Mouse (Mus musculus): Measurements from ENCODE around the gene Ciz1.

Ciz1 gene

GRCm38 (mm10) chr2:32381141-32381774, 29.1 kb downstream of the Ciz1 start:
- DNase-seq (ENCODE audit: low spot score): no peak

GRCm38 (mm10) chr2:32381775-32382223, 29.7 kb downstream of the Ciz1 start, which contains the start of gene 1110008P14Rik:
Gene 1110008P14Rik, minus strand, starts transcription at chr2:32381938.
- peak; percentile 95 for DNase-seq (ENCODE audit: low spot score)

- DNase-seq (ENCODE audit: low spot score): no peak
These were observed 30.6 kb downstream of the Ciz1 start for GRCm38 (mm10) chr2:32382689-32383088.

GRCm38 (mm10) chr2:32387706-32388490, 35.8 kb downstream of the Ciz1 start, which contains the start of gene Lcn2:
Gene Lcn2, minus strand, starts transcription at chr2:32388252.
- no peak for DNase-seq (ENCODE audit: low spot score)

- no peak for DNase-seq (ENCODE audit: low spot score)
These were observed 37.0 kb downstream of the Ciz1 start for GRCm38 (mm10) chr2:32389157-32389556.

GRCm38 (mm10) chr2:32390871-32391270, 38.7 kb downstream of the Ciz1 start:
- DNase-seq (ENCODE audit: low spot score): no peak

GRCm38 (mm10) chr2:32392063-32392462, 39.9 kb downstream of the Ciz1 start:
- DNase-seq (ENCODE audit: low spot score): peak; percentile 26

- peak; percentile 47 for DNase-seq (ENCODE audit: low spot score)
These were observed 42.8 kb downstream of the Ciz1 start for GRCm38 (mm10) chr2:32394973-32395372.

- peak; percentile 92 for DNase-seq (ENCODE audit: low spot score)
These were observed 43.4 kb downstream of the Ciz1 start, which contains the start of gene Ptges2 for GRCm38 (mm10) chr2:32395484-32395945. Gene Ptges2, plus strand, starts transcription at chr2:32395896.

GRCm38 (mm10) chr2:32395946-32396621, 44.0 kb downstream of the Ciz1 start:
- peak; percentile 86 for DNase-seq (ENCODE audit: low spot score)

GRCm38 (mm10) chr2:32396695-32397094, 44.6 kb downstream of the Ciz1 start:
- no peak for DNase-seq (ENCODE audit: low spot score)

GRCm38 (mm10) chr2:32404663-32405062, 52.5 kb downstream of the Ciz1 start:
- DNase-seq (ENCODE audit: low spot score): peak; percentile 87

GRCm38 (mm10) chr2:32407144-32407824, 55.2 kb downstream of the Ciz1 start:
- DNase-seq (ENCODE audit: low spot score): no peak

- DNase-seq (ENCODE audit: low spot score): no peak
These were observed 56.6 kb downstream of the Ciz1 start for GRCm38 (mm10) chr2:32408429-32409424.

GRCm38 (mm10) chr2:32411407-32411806, 59.3 kb downstream of the Ciz1 start:
- DNase-seq (ENCODE audit: low spot score): no peak

- DNase-seq (ENCODE audit: low spot score): no peak
These were observed 60.8 kb downstream of the Ciz1 start for GRCm38 (mm10) chr2:32412742-32413531.

- DNase-seq (ENCODE audit: low spot score): no peak
These were observed 61.8 kb downstream of the Ciz1 start for GRCm38 (mm10) chr2:32413936-32414335.

- no peak for DNase-seq (ENCODE audit: low spot score)
These were observed 63.7 kb downstream of the Ciz1 start for GRCm38 (mm10) chr2:32415801-32416200.

- no peak for DNase-seq (ENCODE audit: low spot score)
These were observed 64.4 kb downstream of the Ciz1 start for GRCm38 (mm10) chr2:32416556-32416955.

GRCm38 (mm10) chr2:32417486-32417885, 65.4 kb downstream of the Ciz1 start:
- DNase-seq (ENCODE audit: low spot score): no peak

Data from ovary, postnatal 36 days (tissue).